Mouse (Mus musculus) G1E (cell line): ENCODE data around the gene Tex22.

ENCODE experiments used
- CTCF ChIP-seq: IDR thresholded peaks from 2 replicates; pipeline ENCODE4 v1.5.1; 2012; ENCODE audit warnings: low read depth, low read length, inconsistent platforms, mixed read lengths
- GATA1 ChIP-seq: IDR thresholded peaks from 2 replicates; pipeline ENCODE4 v1.6.1; 2012; ENCODE audit warnings: borderline replicate concordance, low read length, inconsistent platforms, mixed read lengths

GRCm38 (mm10) chr12:113137260-113138213 is 63.2 kb downstream of the Tex22 start:
- TF ChIP-seq CTCF (no peak), GATA1 (no peak)
